Mouse (Mus musculus): ENCODE data around the gene Rnf220.

Gene Rnf220

GRCm38 (mm10) chr4:117438919-117439318 is 57.9 kb downstream of the Rnf220 start:
- DNase-seq (ENCODE audit: extremely low spot score, low read depth, low spot score), result no peak

GRCm38 (mm10) chr4:117438064-117438463 is 58.8 kb downstream of the Rnf220 start:
- DNase-seq (ENCODE audit: extremely low spot score, low read depth, low spot score), result no peak

GRCm38 (mm10) chr4:117436995-117437660 is 59.7 kb downstream of the Rnf220 start:
- DNase-seq (ENCODE audit: extremely low spot score, low read depth, low spot score), result no peak

DNA sequence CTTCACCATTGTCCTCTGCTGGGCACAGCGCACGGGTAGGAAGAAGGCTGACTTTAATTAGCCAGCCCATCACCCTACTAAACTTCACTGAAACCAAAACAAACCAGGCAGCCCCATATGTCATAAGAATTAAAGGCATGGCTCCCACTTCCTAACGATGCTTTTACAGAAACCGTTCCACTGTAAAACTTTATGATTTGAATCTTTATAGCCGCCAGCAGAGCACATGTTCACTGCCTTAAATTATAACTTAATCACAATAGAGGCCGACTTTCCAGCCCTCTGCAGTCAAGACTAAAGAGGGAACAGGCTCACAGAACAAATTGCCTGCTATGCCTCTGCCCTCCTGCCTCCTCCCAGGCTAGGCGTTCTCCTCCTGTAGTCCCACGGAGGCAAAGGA is 62.5 kb downstream of the Rnf220 start:
- DNase-seq (ENCODE audit: extremely low spot score, low read depth, low spot score), result no peak

GRCm38 (mm10) chr4:117429604-117430003 is 67.2 kb downstream of the Rnf220 start:
- DNase-seq (ENCODE audit: extremely low spot score, low read depth, low spot score), result no peak

- no peak for DNase-seq (ENCODE audit: extremely low spot score, low read depth, low spot score)
Observed at GRCm38 (mm10) chr4:117427540-117427939, 69.3 kb downstream of the Rnf220 start.

DNA sequence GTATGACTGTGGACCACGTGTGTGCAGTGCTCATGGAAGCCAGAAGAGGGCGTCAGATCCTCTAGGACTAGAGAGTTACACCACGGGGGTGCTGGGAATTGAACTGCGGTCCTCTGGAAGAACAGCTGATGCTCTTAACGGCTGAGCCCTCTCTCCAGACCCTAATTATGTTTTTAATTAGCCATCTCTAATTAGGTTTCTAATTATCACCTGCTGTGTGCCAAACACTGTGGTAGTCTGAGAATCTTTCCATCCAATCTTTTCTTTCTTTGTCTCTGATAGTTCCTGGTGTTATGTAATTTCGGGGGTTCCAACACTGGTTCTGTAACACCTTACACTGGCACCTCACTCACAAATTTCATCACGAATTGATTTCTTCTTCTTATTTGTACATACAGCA is 75.8 kb downstream of the Rnf220 start:
- no peak for DNase-seq (ENCODE audit: extremely low spot score, low read depth, low spot score)

DNA sequence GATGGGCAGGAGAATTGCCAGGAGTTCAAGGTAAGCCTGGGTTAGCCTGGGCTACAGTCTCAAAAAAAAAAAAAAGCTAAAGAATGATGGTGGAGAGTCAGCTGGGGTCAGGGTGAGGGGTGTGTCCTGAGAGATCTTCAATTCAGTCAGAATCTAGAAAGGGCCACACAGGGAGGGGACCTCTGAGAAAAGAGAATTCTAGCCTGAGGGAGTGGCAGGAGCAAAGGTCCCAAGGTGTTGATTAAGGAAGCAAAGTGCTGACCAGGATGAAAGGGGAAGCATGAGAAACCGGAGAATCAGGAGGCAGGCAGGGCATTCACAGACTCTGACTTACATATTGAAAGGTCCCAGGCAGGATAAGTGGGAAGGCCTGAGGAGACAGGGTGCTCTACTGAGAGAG is 80.0 kb downstream of the Rnf220 start:
- no peak for DNase-seq (ENCODE audit: extremely low spot score, low read depth, low spot score)

- no peak for DNase-seq (ENCODE audit: extremely low spot score, low read depth, low spot score)
Observed at GRCm38 (mm10) chr4:117410049-117410410, 86.8 kb downstream of the Rnf220 start.

- DNase-seq (ENCODE audit: extremely low spot score, low read depth, low spot score), result no peak
Observed at GRCm38 (mm10) chr4:117409144-117410048, 87.5 kb downstream of the Rnf220 start.

GRCm38 (mm10) chr4:117407945-117408344 is 88.9 kb downstream of the Rnf220 start:
- DNase-seq (ENCODE audit: extremely low spot score, low read depth, low spot score), result no peak

GRCm38 (mm10) chr4:117405999-117406398 is 90.9 kb downstream of the Rnf220 start:
- no peak for DNase-seq (ENCODE audit: extremely low spot score, low read depth, low spot score)

DNA sequence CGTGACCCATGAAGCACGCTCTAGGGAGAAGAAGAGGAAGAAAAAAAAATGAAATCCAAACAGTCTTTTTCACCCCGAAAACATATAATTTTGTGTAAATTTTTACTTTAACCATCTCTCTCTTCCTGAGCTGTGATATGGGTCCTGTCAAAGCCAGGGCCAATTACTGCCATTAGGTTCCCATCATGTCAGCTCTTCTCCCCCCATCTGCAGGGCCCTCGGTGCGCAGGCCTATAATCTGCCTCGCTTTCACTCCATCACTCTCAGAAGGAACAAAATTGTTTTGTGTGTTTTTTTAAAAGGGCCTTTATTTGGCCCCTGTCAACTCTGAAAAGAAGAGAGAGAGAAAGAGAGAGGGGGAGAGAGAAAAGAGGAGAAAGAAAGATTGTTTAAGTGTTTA is 91.6 kb downstream of the Rnf220 start:
- no peak for DNase-seq (ENCODE audit: extremely low spot score, low read depth, low spot score)

DNA sequence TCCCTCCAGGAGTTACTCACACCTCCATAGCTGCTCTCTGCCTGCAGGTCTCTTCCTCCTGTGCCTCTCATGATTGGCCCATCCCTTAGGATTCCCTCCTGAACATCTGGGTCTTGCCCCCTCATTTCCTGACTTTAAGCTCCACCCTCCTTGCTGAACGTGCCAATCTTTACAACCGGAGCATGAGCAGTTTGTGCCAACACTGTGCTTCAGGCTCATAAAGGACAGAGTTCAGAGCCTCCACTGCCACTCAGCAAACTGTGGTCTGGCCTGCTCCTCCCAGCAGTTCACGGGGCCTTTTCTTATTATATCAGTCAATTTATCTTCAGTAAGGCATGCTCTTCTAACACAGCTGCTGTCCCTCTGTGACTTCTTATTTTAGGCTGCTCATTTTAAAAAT is 93.4 kb downstream of the Rnf220 start:
- DNase-seq (ENCODE audit: extremely low spot score, low read depth, low spot score), result no peak

DNA sequence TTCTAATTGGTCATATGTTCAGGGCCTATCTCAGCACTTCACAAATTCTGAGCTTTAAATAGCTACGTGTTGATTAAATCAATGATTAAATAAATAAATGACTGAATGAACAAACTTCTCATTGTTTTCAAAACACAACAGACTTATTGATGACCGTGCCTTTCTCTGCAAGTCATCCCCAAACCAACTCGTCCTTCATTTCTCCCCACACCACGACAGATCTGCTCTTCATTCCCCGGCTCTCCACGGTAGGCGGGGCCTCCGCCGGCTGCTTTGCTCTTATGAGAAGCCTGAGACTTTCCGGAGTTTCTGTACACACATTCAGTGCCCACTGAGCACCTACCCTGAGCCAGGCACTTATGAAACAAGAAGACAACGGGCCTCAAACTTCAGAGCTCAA is 99.7 kb downstream of the Rnf220 start:
- DNase-seq (ENCODE audit: extremely low spot score, low read depth, low spot score), result no peak

DNA sequence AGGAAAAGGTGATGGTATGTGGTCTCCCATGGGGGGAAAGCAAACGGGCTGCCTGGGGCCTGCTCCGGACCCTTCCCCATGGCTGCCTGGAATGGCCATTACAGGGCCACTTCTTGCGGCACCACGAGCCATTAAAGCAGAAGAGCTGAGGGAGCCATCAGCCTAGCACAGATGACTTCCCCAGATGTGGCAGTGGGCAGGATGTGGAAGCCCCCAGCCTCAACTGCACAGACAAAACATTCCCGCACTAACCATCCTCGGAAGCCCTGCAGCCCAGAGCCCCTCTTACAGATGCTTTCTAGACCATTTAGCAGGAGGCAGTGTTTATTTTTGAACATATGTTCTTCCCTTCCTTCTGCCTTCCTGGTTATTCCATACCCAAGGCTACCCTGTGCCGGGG is 103.8 kb downstream of the Rnf220 start:
- no peak for DNase-seq (ENCODE audit: extremely low spot score, low read depth, low spot score)

- DNase-seq (ENCODE audit: extremely low spot score, low read depth, low spot score), result no peak
Observed at GRCm38 (mm10) chr4:117392391-117392790, 104.5 kb downstream of the Rnf220 start.

DNA sequence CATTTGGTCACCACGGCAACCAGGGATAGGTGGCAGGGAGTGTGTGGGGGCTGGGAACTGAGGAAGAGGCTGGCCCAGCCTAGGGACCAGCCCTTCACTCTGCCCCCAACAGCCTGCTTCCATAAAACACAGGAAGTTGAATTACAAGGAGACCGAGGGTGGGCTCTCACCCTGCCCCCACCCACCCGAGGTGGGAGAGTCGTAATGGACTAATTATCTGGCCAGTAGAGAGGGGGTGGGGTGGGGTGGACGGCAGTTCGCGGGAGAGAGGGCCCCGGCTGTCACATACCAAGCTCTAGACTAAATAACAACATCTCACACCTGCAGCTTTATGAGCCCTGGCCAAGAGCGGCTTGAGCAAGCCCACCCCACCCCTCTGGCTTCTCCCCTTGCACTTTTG is 104.9 kb downstream of the Rnf220 start:
- no peak for DNase-seq (ENCODE audit: extremely low spot score, low read depth, low spot score)

DNA sequence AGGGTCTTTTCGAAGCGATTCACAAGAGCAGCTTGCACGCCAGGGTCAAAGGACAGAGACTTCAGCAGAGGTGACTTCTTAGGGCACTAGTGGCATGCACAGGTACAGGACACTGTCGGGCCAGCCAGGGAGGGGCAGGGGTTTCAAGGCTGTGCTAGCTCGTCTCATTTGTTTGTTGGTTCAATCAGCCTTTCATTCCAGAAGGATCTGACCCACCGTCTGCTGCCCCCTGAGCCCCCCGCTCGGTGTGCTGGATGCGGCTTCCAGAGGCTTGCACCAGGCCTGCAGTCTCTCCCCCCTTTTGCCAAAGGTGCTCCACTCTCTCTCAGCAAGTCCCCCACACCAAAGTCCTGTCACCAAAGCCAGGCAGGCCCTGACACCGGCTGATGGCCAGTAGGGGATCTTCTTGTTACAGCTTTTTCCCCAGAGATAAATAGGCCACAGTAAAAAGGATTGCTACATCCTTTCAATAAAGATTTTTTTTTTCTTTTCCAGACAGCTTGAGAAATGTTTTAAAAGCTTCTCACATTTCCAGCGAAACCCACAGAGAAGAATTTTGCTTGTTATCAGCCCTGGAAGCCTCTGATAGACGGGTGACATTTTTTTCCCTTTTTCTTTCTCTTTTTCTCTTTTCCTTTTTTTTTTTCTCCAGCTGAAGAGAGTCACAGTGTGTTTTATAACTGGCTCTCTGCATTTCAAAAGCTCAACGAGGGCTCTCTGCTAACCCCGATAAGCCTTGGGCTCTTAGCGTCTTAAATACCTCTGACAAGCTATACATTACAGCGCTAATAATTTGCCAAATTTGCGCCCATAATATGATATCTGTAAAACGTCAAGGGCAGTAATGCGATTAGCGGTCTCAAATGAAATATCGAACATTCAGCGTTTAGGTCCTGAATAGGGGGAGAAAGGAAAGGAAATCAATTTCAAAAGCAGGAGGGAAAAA is 105.7 kb downstream of the Rnf220 start:
- DNase-seq (ENCODE audit: extremely low spot score, low read depth, low spot score), result no peak

DNA sequence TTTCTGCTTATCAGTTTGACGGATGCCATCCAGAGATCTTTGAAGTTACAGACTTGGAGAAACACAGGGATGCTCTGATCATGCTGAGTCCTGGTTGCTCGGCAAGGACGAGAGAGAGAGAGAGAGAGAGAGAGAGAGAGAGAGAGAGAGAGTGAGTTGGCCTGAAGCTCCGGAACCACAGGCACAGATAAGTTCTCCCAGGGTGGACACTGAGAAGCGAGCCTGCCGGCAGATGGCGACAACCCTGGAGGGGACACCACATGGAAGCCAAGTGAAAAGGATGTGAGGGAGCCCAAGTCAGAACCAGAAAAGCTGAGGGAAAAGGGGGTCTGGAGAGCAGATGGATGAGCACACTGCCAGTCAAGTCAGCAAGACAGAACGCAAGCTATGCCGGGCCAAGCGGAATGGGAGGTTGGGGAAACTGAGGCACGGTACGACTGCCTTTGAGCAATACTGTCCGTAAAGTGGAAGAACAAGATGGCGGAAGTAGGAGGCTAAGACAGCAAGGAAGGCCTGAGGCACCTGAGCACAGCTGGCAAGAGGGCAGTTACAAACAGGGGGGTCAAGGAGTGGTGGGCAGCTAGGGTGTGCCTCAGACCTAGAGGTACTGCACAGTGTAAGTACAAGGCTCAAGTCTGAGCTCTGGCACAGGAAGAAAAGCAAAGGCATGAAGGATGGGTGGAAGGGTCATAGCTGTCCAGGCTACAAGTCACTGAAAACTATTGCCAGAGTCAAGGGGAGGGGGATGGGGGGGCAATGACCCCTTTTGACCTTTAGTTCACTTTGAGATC is 107.4 kb downstream of the Rnf220 start:
- no peak for DNase-seq (ENCODE audit: extremely low spot score, low read depth, low spot score)

DNA sequence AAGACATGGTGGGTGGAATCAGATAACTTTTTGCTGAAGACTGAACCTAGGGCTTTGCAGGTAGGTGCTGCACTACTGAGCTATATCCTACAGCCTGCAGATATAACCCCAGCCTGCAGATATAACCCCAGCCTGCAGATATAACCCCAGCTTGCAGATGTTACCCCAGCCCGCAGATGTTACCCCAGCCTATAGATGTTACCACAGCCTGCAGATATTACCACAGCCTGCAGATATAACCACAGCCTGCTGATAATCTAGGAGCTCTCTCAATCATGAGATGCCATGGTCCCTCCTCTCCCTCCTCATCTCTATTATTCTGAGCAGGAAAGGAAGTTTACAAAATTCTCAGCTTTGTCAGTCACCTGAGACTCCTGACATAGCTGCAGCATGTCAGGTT is 111.6 kb downstream of the Rnf220 start:
- no peak for DNase-seq (ENCODE audit: extremely low spot score, low read depth, low spot score)
